Mouse (Mus musculus) frontal cortex, postnatal 14 days (tissue): ENCODE measurements around the gene Lztr1.

Experiments used
- DNase-seq, 2 experiments: peaks; one replicate each; pipeline ENCODE4 v3.0.0; 2022; ENCODE audit warnings: low spot score in 2 of 2

The Lztr1 gene

DNA sequence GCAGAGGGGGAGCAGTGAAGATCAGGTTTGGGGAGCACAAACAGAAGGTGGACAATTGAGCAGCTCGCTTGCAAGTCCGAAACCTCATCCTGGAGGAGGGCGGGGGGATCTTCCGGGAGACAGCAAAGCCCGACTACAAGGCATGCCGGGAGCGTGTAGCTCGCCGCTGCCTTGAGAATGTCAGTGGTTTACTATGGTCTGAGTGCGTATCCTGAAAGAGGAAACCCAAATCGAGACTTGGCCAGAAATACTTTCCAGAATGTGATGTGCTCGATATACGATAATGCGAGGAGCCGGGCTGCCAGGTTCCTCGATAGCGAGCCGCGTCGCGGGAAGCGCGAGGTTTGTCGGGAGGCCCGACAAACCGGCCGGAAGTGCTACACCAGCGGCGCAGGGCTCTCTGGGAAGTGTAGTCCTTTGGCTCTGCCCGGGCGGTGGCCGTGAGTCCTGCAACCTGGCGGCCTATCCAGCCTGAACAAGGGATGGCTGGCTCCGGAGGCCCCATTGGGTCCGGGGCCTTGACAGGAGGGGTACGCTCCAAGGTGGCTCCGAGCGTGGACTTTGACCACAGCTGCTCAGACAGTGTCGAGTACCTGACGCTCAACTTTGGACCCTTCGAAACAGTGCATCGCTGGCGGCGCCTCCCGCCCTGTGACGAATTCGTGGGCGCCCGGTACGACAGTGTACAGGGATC lies at the start of gene Lztr1:
Gene Lztr1, plus strand, starts transcription at position 143 of the 694 bp plus-strand sequence.
- DNase-seq: peak; percentile 79 to 86

DNA sequence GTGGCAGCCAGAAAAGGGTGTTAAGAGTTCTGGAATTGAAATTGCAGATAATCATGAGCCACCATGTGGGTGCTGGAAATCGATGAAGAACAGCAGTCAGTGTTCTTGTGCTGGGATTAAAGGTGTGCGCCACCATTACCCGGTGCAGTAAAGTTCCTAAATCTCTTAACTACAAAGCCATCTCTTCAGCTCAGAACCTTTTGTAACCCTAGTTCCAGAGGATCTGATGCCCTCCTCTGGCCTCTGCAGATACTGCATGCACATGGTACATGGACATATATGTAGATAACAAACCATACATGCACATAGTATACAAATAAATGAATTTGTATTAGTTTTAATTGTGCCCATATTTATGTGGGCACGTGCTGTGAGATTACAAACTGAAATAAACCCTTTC lies 48.2 kb upstream of the Lztr1 start:
- no peak for DNase-seq

DNA sequence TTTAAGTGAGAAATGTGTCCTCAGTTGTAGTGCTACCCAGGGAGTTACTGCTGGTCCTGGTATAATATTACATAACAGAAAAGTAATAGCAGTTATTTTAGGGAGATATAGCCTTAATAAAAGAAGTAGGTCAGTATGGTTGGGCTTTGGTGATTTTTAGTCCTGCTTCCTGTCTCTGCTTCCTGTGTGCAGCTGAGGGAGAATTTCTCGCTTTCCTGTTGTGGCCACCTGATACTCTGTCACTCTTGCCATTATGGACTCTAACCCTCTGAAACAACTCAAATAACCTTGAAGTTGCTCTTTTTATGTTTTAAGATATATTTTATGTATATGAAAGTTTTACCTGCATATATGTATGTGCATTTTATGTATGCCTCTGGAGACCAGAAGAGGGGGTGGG lies 46.9 kb upstream of the Lztr1 start:
- no peak for DNase-seq

DNA sequence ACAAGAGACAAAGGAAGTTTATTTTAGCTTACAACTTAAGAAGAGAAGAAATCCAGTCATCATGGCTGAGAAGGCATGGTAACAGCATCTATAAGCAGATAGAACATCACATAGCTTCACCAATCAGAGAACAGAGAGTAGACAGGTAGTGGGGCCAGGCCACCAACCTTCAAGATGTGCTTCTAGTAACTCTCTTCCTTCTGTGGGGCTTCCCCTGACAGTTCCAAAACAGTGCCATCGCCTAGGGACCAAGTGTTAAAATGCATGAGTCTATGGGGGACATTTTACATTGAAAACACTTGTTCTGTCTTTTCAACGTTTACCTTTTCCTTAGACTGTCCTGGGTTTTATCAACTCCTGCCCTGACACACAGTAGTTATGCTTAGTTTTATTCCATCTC lies 45.3 kb upstream of the Lztr1 start:
- DNase-seq: no peak

DNA sequence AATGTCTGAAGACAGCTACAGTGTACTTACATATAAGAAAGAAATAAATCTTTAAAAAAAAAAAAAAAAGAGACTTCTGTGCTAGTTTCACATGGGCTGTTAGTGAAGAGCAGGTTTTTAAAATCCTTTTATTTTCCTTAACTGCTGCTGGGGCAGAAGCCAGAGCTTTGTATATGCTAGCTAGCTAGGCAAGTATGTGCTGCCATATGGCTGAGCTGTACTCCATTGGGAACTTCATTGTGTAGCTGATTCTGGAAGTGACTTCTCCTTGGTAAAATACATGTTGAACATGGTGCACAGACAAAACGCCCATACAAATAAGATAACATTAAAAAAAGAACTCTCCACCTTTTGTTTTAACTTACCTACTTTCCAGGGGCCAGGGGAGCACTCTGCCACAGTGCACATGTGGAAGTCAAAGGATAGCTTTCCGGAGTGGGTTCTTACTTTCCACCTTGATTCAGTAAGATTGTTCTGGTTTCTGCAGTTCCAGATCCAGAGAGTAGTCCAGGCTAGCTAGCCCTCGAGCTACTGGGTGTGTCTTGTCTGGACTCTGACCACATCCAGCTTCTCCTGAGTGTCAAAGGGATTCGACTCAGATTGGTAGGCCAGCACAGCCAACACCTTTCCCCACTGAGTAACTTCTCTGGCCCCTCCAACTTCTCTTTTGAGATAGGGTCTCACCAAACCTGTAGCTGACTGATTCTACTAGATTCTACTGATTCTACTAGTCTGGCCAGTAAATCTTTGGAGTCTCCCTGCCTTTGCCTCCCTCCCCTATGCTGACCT lies 41.4 kb upstream of the Lztr1 start:
- DNase-seq: no peak

DNA sequence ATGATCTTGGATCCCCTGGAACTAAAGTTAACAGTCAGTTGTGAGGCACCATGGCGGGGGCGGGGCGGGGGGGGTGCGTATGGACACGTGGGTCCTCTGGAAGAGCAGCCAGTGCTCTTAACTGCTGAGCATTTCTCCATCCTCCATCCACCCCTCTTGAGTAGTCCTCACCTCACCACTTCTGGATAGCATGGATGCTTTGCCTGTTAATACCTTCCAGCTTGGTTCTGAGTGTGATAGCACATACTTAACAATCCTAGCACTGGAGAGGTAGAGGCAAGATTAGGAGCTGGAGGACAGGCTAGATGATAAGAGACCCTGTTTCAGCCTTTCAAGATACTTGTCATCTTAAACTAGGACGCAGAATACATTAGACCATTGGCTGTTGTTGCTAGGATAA lies 36.0 kb upstream of the Lztr1 start:
- DNase-seq: no peak

DNA sequence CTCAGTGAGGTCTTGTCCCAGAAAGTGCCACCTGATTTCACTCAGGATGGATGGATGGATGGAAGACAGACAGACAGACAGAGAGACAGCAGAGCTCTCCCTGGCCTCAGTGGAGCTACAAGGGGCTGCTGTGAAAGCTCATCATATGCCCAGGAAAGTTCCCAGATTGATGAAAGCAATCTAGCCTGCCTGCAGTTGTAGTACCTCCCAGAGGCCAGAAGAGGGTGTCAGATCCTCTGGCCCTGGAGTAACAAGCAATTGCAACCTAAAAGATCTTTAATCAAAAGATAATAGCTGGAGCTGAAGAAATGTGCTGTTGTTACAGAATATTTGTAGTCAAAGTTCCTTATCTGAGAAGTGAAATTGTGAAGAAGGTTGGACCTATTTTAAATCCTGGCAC lies 34.4 kb upstream of the Lztr1 start:
- no peak for DNase-seq

DNA sequence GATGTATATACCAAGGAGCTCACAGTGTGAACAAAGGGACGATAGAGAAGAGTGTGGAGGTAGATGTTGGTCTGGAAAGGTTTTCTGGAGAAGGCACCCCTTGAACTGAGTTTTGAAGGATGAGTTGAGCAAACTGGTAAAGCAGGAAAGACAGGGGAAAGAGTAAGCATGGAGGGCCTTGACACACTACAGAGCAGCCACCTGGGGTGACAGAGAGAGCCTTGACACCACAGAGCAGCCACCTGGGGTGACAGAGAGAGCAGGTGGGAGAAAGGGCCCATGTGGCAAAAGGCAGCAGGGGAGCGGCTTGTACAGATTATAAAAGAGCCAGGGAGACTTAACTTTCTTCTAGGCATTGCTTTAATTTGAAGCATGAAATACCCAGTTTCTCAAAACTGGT lies 33.7 kb upstream of the Lztr1 start:
- no peak for DNase-seq

DNA sequence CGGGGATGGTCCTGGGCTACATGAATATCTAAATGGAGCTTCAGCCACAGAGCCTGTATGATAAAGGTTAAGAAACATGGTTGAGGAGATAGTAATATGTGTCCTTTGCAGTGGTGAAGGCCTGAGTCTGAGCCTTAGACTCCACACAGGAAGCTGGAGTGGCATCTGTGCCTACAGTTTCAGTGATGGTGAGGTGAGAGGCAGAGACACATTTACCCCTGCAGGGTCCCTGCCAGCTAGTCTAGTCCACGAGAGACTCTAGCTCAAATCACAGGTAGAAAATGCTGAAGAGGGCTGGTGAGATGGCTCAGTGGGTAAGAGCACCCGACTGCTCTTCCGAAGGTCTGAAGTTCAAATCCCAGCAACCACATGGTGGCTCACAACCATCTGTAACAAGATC lies 33.2 kb upstream of the Lztr1 start:
- DNase-seq: no peak

DNA sequence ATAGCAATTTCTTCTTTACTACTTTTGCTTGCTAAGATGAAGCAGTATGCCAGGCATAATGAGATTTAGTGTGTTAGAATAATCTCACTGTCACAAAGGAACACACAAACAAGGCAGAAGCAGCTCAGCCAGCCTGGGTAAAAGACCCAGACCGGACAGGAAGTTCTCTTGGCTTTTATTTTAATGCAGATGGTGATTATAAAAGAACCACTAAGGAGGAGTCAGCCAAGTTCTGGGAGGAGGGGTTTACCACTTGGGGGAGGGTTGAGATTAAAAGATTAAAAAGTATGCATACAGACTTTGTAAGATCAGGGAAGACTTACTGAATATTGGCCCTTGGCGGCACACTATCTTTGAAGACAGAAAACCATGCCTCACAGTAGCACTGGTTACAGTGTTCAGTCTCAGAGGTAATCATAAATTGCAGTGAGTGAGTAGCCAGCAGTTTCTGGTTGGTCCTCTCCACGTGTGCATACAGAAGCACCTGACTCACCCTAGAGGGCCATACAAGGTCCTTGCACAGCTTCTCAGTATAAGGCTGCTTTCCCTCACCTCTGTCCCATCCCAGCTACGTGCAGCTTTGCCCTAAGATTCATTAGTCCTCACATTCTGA lies 30.1 kb upstream of the Lztr1 start:
- no peak for DNase-seq

DNA sequence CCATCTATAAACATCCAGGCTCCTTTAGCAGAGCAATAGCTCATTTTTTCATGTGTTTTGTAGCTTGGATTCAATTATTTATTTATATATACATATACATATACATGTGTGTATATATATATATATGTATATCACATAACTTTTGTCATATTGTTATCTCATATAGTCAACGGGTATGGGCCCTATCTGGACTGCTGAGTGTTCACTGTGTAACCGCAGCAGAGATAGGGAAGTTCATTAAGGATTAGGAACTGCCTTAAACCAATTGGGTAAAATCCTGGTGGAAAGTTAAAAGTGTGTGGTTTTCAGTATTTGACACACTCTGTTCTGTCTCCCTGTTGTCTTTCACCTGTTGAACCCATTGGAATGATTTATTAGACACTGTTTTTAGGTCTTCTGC lies 27.0 kb upstream of the Lztr1 start:
- DNase-seq: no peak

DNA sequence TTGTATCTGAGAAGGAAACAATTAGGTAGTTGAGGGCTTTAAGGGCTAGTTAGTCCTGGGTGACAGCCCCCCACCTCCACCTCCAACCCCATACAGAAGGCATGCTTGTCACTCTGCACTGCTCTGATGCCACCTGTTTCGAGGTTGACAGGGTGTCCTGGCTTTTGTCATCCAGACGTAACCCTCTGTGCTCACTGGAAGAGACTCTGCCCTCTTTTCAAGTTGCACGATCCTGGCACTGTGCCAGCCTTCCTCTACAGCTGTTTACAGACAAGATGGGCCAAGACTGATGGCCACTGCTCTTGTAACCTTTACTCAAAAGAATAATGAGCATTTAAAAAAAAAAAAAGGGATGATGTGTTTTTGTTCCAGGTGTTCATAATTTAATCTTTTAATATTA lies 22.0 kb upstream of the Lztr1 start:
- no peak for DNase-seq

DNA sequence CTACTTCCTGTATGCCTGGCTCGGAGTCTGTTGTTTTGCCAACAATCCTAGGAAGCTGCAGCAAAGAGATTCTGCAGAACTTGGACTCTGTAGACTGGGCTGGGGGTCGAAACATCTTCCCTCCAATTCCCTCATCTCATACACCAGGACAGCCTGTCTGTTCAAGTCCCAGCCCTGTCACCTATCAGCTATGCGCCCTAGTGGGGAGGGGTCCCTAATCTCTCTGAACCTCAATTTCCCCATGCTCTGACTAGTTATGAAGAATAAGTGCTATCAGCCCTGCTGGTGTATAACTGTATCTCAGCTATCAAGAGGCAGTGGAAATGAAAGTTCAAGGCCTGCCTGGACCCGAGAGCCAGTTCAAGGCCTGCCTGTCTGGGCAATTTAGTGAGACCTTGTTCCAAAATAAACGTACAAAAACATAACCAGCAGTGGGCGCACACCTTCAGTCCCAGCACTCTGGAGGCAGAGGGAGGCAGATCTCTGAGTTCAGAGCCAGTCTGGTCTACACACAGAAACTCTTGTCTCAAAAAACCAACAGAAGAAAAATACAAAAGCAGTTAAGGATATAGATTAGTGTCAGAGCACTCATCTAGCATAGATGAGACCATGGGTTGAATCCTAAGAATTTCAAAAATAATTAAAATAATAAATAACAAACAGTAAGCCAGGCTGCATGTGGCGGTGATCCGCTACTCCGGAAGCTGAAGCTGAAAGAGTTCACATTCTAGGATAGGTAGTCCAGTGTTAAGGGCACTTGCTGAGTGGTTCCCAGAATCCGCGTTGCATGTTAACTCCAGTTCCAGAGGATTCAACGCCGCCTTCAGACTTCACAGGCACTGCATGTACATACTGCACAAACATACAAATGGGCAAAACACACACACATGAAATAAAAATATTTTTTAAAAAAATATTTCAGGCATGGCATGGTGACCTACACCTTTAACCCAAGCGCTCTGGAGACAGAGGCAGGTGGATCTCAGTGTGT lies 19.7 kb upstream of the Lztr1 start:
- no peak for DNase-seq

DNA sequence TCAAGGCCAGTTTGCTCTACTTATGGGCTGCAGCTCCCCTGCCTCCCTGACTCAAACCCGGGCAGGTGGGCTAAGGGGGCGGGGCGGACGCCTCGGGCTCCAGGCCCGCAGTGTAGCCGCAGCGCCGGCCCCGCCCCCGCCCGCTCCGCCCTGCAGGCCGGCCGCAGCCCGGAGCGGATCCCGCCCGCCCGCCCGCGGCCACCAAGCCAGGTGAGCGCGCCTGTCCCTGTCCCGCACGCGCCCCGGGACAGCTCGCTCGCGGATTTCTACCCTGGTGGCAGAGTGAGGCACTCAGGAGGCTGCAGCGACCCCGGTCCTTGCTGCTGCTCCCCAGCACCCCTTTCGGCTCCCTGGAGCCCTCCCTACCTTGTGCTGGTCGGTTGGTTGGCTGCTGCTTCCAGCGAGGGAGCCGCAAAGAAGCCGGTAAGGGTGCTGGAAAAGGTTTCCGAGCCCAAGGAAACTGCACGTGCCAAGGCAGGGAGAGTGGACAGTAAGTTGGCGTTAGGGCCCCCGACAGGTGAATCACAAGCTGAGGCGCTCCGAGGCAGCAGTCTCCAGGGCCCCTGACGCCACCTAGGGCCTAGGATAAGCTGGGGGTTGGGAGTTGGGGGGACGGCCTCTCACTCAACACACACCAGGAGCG lies 18.9 kb upstream of the Lztr1 start, which contains the start of gene Aifm3:
Gene Aifm3, plus strand, starts transcription at position 143 of the 643 bp plus-strand sequence.
- no peak for DNase-seq

DNA sequence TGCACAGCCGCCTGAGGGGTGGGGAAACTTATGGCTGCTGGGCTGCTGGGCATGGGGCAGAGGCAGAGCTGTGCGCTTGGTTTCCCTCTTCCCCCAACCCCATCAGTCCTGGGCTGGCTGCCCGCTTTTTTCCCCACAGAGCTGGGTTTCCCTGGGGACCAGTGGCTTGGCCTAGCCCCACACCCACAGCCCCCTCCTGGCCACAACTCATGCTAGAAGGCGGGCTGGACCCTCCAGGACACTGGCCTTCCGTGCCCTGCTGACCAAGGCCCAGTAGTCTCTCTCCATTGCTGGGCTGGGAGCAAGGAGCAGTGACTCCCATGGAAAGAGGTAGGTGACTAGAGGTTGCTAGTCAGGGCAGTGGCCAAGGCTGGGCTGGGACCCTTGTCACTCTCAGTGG lies 17.3 kb upstream of the Lztr1 start:
- DNase-seq: no peak

DNA sequence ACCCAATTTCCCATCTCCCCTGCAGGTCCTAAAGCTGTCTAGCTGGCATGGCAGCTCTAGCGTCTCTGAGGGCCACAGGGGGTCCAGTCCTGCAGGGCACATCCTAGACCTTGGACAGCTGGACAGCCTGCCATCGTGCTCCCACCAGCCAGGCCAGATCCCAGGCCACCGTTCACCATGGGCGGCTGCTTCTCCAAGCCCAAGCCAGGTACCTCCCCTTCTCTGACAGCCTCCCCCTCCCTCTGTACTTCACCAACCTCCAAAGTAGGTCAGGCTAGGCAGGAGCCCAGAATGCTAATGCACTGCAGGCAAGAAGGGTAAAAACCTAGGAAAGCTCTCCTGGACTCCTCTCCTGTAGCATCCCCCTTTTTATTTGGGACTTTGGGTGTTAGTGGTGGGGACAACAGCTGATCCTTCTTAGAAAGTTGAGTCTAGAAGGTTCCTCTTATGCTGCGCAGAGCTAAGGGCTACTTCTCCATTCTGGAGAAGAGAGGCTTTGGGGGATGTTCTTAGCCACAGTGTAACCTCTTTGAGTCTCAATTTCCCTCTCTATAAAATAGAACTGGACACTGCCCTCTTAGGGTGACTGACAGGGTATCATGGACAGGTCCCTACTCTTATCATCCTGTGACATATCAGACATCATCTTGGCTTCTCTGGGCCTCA lies 16.5 kb upstream of the Lztr1 start:
- DNase-seq: no peak

DNA sequence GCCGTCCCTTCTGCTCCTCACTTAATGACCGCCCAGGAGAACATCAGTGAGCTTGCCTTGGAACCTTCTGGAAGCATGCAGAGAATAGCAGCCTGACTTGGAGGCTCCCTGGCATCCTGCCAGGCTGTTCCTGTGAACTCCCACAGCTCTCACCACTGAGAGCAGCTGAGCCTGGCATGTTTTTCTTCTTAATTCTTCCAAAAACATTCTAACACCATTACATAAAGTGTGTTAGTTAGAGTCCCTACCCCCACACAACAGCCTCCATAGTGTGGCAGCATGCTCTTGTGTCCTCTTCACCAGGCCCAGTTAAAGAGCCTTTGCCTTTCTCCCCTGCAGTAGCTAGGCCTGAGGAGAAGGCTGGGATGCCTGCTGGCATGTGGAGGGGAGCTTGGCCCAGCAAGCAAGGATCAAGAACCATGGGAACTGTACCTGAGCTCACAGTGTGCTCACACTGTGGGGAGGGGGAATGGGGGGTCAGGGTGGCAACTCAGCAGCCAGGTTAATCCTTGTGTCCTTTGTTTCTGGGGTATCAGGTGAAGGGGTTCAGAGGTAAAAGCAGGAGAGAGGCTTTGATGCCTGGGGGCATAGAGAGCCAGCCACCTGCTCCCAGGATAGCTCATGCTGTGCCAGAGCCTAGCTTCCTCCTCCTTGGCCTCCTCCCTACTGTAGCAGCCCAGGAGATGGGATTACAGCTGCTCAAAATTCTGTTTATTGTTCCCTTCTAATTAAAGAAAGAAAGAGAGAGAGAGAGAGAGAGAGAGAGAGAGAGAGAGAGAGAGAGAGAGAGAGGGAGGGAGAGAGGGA lies 11.8 kb upstream of the Lztr1 start:
- DNase-seq: peak; percentile 78 to 82

DNA sequence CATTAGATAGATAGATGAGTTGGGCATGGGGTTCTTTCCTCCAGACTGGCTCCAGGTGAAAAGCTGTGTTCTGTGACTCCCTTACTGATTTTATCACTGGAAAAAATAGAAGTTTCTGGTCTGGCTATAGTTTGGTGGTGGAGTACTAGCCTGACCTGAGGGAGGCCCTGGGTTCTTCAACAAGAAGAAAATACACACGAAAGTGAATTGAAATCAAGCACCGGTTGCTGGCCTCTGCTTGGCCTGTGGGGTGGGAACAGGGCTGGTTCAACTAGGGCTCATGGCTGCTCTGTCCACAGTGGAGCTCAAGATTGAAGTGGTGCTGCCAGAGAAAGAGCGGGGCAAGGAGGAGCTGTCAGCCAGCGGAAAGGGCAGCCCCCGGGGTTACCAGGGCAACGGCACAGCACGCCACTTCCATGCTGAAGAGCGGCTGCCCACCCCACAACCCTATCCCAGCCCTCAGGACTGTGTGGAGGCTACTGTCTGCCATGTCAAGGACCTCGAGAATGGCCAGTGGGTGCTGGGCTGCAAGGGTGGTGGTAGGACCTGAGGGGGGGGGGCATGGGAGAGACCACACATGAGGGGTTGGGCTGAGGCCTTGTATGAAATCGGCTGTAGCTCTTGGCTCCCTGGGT lies 9.1 kb upstream of the Lztr1 start:
- no peak for DNase-seq

DNA sequence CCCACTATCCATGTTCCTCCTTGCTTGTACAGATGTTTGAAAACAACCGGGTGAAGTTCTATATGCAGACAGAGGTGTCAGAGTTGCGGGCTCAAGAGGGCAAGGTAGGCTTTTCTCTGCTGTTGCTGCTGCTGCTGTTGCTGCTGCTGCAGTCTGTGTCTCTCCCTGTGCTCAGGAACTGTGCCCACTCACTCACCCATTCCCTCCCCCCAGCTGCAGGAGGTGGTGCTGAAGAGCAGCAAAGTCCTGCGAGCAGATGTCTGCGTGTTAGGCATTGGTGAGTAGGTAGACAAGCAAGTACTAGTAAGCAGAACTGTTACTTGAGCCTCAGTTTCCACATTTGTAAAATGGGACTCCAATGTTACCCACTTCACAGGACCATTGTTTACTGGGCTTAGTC lies 5.8 kb upstream of the Lztr1 start:
- DNase-seq: no peak
